Mouse (Mus musculus): Measurements from ENCODE around the gene Prdm2.

The Prdm2 gene

GRCm38 (mm10) chr4:143154571-143154970, 58.2 kb downstream of the Prdm2 start:
- DNase-seq (ENCODE audit: low spot score) = no peak

- no peak for DNase-seq (ENCODE audit: low spot score)
These were observed 60.2 kb downstream of the Prdm2 start for GRCm38 (mm10) chr4:143152634-143153033.

GRCm38 (mm10) chr4:143151267-143151666, 61.5 kb downstream of the Prdm2 start:
- peak; percentile 51 for DNase-seq (ENCODE audit: low spot score)

DNA sequence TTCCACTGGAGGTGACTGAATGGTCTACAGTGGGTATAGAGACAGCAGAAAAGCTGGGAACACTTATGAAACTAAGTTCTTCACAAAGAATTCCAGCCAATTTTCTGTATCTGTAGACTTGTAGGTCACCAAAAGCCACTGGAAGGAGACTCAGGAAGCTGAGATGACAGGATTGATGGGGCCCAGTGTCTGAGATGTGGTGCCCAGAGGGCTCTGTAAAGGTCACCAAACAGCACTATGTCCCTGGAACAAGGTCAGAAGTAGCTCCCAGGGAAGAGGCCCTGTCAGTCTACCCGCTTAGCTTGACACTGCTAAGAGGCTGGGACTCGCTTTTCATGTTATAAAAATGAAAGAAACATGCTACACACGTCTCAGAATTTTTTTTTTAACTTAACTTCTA, 65.1 kb downstream of the Prdm2 start:
- no peak for DNase-seq (ENCODE audit: low spot score)

DNA sequence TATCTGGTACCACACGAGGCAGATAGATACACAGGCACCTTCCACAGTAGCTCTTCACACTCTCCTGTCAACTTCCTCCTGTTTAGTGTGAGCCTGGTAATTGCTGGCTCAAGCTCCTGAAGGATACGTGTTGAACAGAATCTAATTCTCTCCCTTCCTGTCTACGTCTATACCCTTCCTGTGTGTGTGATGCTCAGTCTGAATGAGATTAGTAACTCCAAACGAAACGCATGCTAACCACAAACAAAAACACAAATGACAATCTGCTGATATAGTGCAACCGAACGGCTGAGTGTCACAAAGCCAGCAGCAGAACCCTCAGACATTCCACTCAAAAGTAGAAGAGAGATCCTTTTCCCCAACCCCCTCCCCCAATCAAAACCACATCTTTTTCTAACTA, 69.2 kb downstream of the Prdm2 start:
- DNase-seq (ENCODE audit: low spot score) = no peak

GRCm38 (mm10) chr4:143141645-143142259, 71.0 kb downstream of the Prdm2 start:
- no peak for DNase-seq (ENCODE audit: low spot score)

GRCm38 (mm10) chr4:143140940-143141339, 71.9 kb downstream of the Prdm2 start:
- no peak for DNase-seq (ENCODE audit: low spot score)

DNA sequence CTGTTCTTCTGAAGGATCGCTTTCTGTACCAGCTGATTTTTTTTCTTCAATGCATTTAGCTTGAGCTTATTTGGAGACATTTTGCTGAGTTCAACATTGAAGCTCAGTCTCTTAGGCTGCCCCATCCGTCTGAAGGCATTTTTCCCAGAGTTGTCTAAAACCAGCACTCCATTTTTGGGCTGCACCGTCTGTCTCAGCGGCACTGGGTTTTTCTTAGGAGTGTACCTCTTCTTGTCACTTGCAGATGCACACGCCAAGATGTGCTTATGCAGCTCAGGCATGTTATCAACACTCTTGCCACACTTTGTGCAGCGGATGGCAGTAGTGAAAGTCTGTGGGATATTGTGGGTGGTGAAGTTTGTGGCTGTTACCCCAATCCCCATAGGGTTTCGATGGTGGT, 80.4 kb downstream of the Prdm2 start:
- no peak for DNase-seq (ENCODE audit: low spot score)

GRCm38 (mm10) chr4:143130441-143130840, 82.4 kb downstream of the Prdm2 start:
- DNase-seq (ENCODE audit: low spot score) = no peak

GRCm38 (mm10) chr4:143129261-143129760, 83.5 kb downstream of the Prdm2 start:
- no peak for DNase-seq (ENCODE audit: low spot score)

DNA sequence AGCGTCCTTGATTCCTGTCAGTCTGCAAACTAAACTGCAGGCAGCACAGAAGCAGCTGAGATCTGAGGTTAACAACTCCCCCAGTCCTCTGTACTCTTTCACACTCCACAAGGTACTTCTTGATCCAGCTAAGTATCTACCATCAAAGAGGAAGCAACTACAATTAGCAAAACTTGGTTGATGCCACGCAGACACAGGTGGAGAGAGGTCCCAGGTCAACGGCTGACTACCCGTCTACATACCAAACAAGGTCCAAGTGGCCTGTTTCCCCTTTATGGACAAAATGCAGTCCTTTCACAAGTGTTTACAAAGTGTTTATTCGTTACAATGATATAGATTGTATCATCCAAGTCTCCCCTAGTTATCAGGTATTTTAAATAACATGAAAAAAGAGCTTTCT, 85.6 kb downstream of the Prdm2 start:
- DNase-seq (ENCODE audit: low spot score) = no peak

DNA sequence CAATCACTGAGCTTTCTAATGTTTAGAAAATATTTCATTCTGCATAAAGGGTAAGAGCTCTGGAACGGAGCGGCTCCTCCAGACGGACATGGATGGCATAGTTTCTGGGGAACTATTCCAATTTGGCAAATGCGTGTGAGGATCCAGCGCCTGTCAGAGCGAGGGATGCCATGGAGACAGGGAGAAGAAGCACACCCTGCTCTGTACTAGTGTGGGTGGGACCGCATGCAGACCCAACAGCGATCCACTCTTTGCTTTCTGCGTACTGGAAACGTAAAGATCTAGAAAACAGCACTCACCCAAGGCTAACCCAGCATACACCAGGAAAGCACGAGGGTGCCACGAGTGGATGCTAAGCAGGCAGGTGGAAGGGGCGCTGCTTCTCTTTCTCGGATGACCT, 86.3 kb downstream of the Prdm2 start:
- no peak for DNase-seq (ENCODE audit: low spot score)

- no peak for DNase-seq (ENCODE audit: low spot score)
These were observed 87.5 kb downstream of the Prdm2 start for GRCm38 (mm10) chr4:143125290-143125689.

GRCm38 (mm10) chr4:143123043-143123442, 89.8 kb downstream of the Prdm2 start:
- peak; percentile 34 for DNase-seq (ENCODE audit: low spot score)

DNA sequence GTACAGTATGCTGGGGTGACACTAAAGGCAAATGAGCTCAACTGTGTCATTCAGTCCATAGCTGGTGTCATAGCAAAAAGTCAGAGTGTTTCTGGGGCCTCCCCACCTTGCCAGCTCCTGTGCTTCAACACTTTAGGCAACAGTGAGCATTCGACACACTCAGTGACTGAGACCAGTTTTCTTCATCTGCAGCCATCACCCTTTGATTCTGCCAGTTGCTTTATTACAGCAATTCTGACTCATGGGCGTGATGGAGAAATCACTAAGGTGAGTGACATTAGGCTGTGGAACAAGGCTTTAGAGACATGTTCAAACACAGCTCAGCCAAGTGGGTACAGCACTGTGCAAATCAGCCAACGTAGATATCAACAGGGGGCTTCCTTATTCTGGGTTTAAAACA, 91.6 kb downstream of the Prdm2 start:
- DNase-seq (ENCODE audit: low spot score) = no peak

DNA sequence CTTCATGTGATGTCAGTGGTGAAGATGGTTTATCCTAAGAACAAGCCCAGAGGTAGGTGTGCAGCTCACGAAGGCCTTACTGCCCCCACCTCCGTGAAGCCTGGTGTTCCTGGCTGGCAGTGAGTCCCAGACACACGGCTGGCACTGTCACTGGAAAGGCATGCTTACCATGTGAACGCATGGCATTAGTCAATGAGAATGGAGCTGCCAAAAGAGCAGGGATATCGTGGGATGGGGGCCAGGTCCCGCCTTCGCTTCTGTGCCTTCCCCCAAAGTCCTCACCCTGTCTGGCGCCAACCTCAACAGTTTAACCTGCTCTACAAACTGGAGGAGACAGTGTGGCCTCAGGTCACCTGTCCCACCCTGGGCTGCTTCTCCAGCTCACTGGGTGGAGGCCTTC, 92.8 kb downstream of the Prdm2 start:
- DNase-seq (ENCODE audit: low spot score) = no peak

DNA sequence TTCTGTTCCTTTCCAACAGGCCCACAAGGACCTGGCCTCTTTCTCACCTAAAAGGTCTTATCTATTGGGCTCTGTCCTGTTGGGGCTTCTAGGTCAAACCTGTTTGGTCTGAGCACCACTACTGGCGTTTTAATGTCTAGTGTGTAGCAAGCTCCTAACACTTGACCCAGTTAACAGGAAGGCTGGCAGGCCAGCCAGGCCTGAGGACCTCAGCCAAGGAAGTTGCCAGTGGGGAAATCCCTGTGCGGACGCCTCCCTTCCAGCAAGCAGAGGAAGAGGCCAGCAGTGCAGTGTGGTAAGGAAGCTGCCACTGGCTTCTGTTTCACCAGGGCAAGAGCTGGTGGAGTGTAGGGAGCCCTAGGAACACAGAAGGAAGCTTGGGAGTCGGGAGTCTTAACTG, 94.0 kb downstream of the Prdm2 start:
- DNase-seq (ENCODE audit: low spot score) = peak; percentile 88

DNA sequence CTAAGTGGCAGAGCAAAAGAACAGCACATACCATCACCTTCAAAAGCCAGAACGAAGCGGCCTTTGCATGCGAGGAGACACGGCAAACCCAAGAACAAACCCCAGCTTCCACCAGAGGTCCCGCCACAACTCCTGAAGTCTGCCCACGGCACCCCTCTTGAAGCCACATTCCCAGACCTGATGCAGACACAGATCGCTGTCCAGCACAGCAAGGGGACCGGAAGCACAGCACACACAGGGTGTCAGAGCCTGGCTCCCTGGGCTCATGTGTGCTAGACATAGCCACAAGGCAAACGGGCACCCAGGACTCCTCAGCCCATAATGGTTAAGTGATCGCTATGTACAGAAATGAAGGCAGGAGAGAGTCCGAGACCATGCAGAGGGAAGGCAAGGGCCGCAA, 96.9 kb downstream of the Prdm2 start:
- DNase-seq (ENCODE audit: low spot score) = no peak

- no peak for DNase-seq (ENCODE audit: low spot score)
These were observed 98.4 kb downstream of the Prdm2 start for GRCm38 (mm10) chr4:143114232-143114979.

DNA sequence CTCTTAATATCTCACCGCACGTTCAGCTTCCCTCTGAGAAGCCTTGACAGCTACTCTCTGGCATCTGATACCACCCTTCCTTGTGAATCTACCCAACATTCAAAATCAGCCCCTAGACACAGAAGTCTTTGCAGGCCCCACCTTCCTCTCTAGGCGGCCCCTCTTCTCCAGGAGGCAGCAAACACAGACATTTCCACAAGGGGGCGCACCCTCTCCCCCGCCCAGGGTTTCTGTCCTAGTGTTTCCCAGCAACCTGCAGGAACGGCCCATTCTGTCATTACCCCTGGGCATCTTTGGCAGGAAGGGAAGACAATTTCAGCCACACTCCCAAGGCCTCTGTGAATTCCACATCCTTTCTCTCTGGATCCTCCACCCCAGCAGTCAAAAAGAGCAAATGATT, 99.8 kb downstream of the Prdm2 start:
- DNase-seq (ENCODE audit: low spot score) = peak; percentile 69

GRCm38 (mm10) chr4:143112439-143112838, 100.4 kb downstream of the Prdm2 start:
- DNase-seq (ENCODE audit: low spot score) = no peak

GRCm38 (mm10) chr4:143111872-143112271, 100.9 kb downstream of the Prdm2 start:
- no peak for DNase-seq (ENCODE audit: low spot score)

DNA sequence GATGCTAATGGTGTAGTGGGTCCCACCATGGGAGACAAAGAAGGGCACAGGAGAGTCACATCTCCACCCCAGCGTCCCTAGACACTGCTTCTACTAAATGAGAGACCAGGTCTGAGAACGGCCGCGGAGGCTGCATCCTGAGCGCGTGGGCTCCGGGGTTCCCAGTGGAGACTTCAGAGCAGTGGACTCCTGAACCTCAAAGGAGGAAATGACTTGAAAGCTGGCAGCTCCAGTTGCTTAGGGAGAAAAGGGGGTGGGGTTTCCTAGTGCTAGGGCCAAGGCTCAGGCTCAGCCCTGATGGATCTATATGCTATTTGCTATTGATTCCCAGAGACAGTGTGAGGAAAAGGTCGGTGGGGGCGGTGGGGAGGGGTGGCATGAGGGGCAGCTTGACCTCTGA, 104.2 kb downstream of the Prdm2 start:
- DNase-seq (ENCODE audit: low spot score) = no peak

DNA sequence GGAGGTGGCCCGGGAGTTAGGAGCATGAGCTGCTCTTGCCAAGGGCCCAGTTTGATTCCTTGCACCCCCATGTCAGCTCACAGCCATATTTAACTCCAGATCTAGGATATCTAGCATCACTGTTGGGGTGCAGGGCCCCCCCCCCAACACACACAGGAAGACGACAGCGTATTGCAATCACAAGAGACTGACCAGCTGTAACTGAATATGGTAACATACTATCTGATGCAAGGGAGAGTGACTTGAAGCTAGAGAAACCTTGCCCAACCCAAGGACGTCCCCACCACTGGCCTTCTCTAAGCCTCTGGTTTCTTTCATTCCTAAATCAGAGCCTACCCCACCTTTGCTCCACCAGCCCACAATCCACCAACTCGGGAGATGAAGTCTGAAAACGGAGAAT, 105.8 kb downstream of the Prdm2 start:
- no peak for DNase-seq (ENCODE audit: low spot score)

All from lung, postnatal 25 days (tissue).